Mouse (Mus musculus) embryonic facial prominence, embryonic 10.5 days (tissue): Measurements from ENCODE around the gene Nmt1. TPM values are rescaled to one million over a fixed set of nuclear protein-coding genes. Genes with fewer than 3 reads are reported as not detected.

Experiments used
- DNase-seq: peaks from one replicate; pipeline ENCODE4 v3.0.0-alpha.2; 2017; ENCODE audit warnings: low spot score
- H3K27ac ChIP-seq: fragments of 300-500 bp; sonication (generic); replicated peaks from 2 replicates; pipeline ENCODE4 v1.5.1; 2016; ENCODE audit warnings: mild to moderate bottlenecking
- H3K27me3 ChIP-seq: fragments of 300-500 bp; sonication (generic); replicated peaks from 2 replicates; pipeline ENCODE4 v1.6.1; 2016; ENCODE audit warnings: low read depth, mild to moderate bottlenecking; ENCODE audit not compliant: poor library complexity, severe bottlenecking
- H3K36me3 ChIP-seq: fragments of 300-500 bp; sonication (generic); replicated peaks from 2 replicates; pipeline ENCODE4 v1.6.1; 2016; ENCODE audit warnings: mild to moderate bottlenecking, moderate library complexity
- H3K4me1 ChIP-seq: fragments of 300-500 bp; sonication (generic); 2 replicates; pipeline ENCODE4 v1.6.1; 2016
- H3K4me3 ChIP-seq: fragments of 300-500 bp; sonication (generic); 2 replicates; pipeline ENCODE4 v1.5.1; 2016; ENCODE audit warnings: mild to moderate bottlenecking, moderate library complexity
- H3K9me3 ChIP-seq: fragments of 300-500 bp; sonication (generic); 2 replicates; pipeline ENCODE4 v1.6.1; 2016; ENCODE audit warnings: mild to moderate bottlenecking
- WGBS: fragments of 180-500 bp; shearing (Covaris S2); methylation state at CpG from one replicate; pipeline ENCODE4 v1.1.7; 2016; 5-methylcytosine and 5-hydroxymethylcytosine counted together
- polyA plus RNA-seq: library from polyadenylated mRNA; unstranded; fragments of >200 nt; fragmentation: Nextera tagmentation; extraction: Ambion mirVana; gene quantifications from 2 replicates; pipeline ENCODE4 v1.2.1, GENCODE M21; 2016

Nmt1 gene
- polyA plus RNA-seq, 1 experiment from 2014 or later: 63.2 TPM

GRCm38 (mm10) chr11:103056636-103057035 is 28.6 kb downstream of the Nmt1 start:
- Histone ChIP-seq H3K4me1 (no peaks in the 10 kb centered on the region), H3K36me3 (peaks cover 98% of the 10 kb centered on the region), H3K27me3 (no peaks in the 10 kb centered on the region)

GRCm38 (mm10) chr11:103058499-103059085 is 30.6 kb downstream of the Nmt1 start:
- DNase-seq: no peak
- WGBS: 79% methylated on average over 3 of the region's 3 CpGs
- Histone ChIP-seq H3K36me3 (peaks cover 96% of the 10 kb centered on the region), H3K27ac (no peak overlapping the region), H3K27me3 (no peaks in the 10 kb centered on the region), H3K4me3 (no peak overlapping the region), H3K4me1 (no peaks in the 10 kb centered on the region), H3K9me3 (no peaks in the 10 kb centered on the region)

More at GRCm38 (mm10) chr11:103056636-103057035, 28.6 kb downstream of the Nmt1 start:
- H3K4me3 ChIP-seq: no peak overlapping the region
- H3K27ac ChIP-seq: no peak overlapping the region
- DNase-seq: no peak
- no peaks in the 10 kb centered on the region for H3K9me3 ChIP-seq
- WGBS: 93% methylated on average over 7 of the region's 7 CpGs

GRCm38 (mm10) chr11:103066191-103067050 is 38.4 kb downstream of the Nmt1 start:
- Histone ChIP-seq H3K9me3 (no peaks in the 10 kb centered on the region), H3K27ac (no peak overlapping the region), H3K4me3 (no peak overlapping the region), H3K4me1 (no peaks in the 10 kb centered on the region), H3K27me3 (no peaks in the 10 kb centered on the region), H3K36me3 (peaks cover 97% of the 10 kb centered on the region)
- no peak for DNase-seq
- WGBS: 94% methylated on average over 14 of the region's 14 CpGs

- no peaks in the 10 kb centered on the region for H3K9me3 ChIP-seq
- H3K27me3 ChIP-seq: no peaks in the 10 kb centered on the region
- WGBS: 95% methylated on average over 6 of the region's 6 CpGs
- H3K27ac ChIP-seq: no peak overlapping the region
- no peak for DNase-seq
- H3K4me1 ChIP-seq: no peaks in the 10 kb centered on the region
- no peak overlapping the region for H3K4me3 ChIP-seq
- H3K36me3 ChIP-seq: peaks cover 93% of the 10 kb centered on the region
These were observed 39.0 kb downstream of the Nmt1 start for GRCm38 (mm10) chr11:103067051-103067361.

- peaks cover 89% of the 10 kb centered on the region for H3K36me3 ChIP-seq
- no peaks in the 10 kb centered on the region for H3K27me3 ChIP-seq
- no peak overlapping the region for H3K27ac ChIP-seq
- H3K9me3 ChIP-seq: no peaks in the 10 kb centered on the region
- no peaks in the 10 kb centered on the region for H3K4me1 ChIP-seq
- DNase-seq: no peak
- 73% methylated on average over 8 of the region's 8 CpGs for WGBS
- no peak overlapping the region for H3K4me3 ChIP-seq
These were observed 39.5 kb downstream of the Nmt1 start for GRCm38 (mm10) chr11:103067457-103068001.

GRCm38 (mm10) chr11:103068272-103068671 is 40.3 kb downstream of the Nmt1 start:
- peaks cover 87% of the 10 kb centered on the region for H3K36me3 ChIP-seq
- no peak overlapping the region for H3K27ac ChIP-seq
- H3K4me1 ChIP-seq: no peaks in the 10 kb centered on the region
- WGBS: 94% methylated on average over 4 of the region's 4 CpGs
- H3K4me3 ChIP-seq: no peak overlapping the region
- no peak for DNase-seq
- H3K27me3 ChIP-seq: no peaks in the 10 kb centered on the region
- no peaks in the 10 kb centered on the region for H3K9me3 ChIP-seq

- peaks cover under 1% of the 10 kb centered on the region; the same call in 1 of the 2 replicates for H3K4me1 ChIP-seq
- H3K27ac ChIP-seq: no peak overlapping the region
- 94% methylated on average over 11 of the region's 11 CpGs for WGBS
- no peak for DNase-seq
- H3K27me3 ChIP-seq: no peaks in the 10 kb centered on the region
- H3K9me3 ChIP-seq: no peaks in the 10 kb centered on the region
- H3K4me3 ChIP-seq: no peak overlapping the region
- peaks cover 80% of the 10 kb centered on the region for H3K36me3 ChIP-seq
These were observed 40.9 kb downstream of the Nmt1 start for GRCm38 (mm10) chr11:103068884-103069283.

GRCm38 (mm10) chr11:103069731-103070130 is 41.7 kb downstream of the Nmt1 start:
- Histone ChIP-seq H3K4me3 (no peak overlapping the region), H3K36me3 (peaks cover 72% of the 10 kb centered on the region), H3K4me1 (peaks cover 9% of the 10 kb centered on the region), H3K27ac (no peak overlapping the region), H3K9me3 (no peaks in the 10 kb centered on the region), H3K27me3 (no peaks in the 10 kb centered on the region)
- WGBS: 97% methylated on average over 2 of the region's 2 CpGs
- DNase-seq: no peak

GRCm38 (mm10) chr11:103070322-103070880 is 42.4 kb downstream of the Nmt1 start:
- Histone ChIP-seq H3K27ac (no peak overlapping the region), H3K36me3 (peaks cover 66% of the 10 kb centered on the region), H3K9me3 (no peaks in the 10 kb centered on the region), H3K4me1 (peaks cover 12% of the 10 kb centered on the region), H3K27me3 (no peaks in the 10 kb centered on the region), H3K4me3 (no peak overlapping the region)
- no peak for DNase-seq
- WGBS: 94% methylated on average over 10 of the region's 10 CpGs

GRCm38 (mm10) chr11:103073671-103074070 is 45.7 kb downstream of the Nmt1 start:
- no peak for DNase-seq
- Histone ChIP-seq H3K9me3 (no peaks in the 10 kb centered on the region), H3K27ac (no peak overlapping the region), H3K27me3 (peaks cover 11% of the 10 kb centered on the region), H3K36me3 (peaks cover 34% of the 10 kb centered on the region), H3K4me1 (peaks cover 12% of the 10 kb centered on the region), H3K4me3 (no peak overlapping the region)
- 88% methylated on average over 7 of the region's 7 CpGs for WGBS

- Histone ChIP-seq H3K9me3 (no peaks in the 10 kb centered on the region), H3K4me1 (peaks cover 12% of the 10 kb centered on the region), H3K27ac (no peak overlapping the region), H3K27me3 (peaks cover 16% of the 10 kb centered on the region), H3K4me3 (peak overlapping the region; percentile 8; the same call in 1 of the 2 replicates), H3K36me3 (peaks cover 28% of the 10 kb centered on the region)
- 50% methylated on average over 10 of the region's 10 CpGs for WGBS
- DNase-seq: no peak
These were observed 46.2 kb downstream of the Nmt1 start for GRCm38 (mm10) chr11:103074121-103074650.

- Histone ChIP-seq H3K27ac (no peak overlapping the region; the same call in 1 of the 2 replicates), H3K9me3 (no peaks in the 10 kb centered on the region), H3K36me3 (peaks cover 22% of the 10 kb centered on the region), H3K4me3 (peak overlapping the region; percentile 8; the same call in 1 of the 2 replicates), H3K4me1 (peaks cover 13% of the 10 kb centered on the region), H3K27me3 (peaks cover 23% of the 10 kb centered on the region)
- DNase-seq: peak; percentile 21
- WGBS: 19% methylated on average over 10 of the region's 10 CpGs
These were observed 46.9 kb downstream of the Nmt1 start for GRCm38 (mm10) chr11:103074796-103075323.
